10 mouse cellular contexts compared by ENCODE assay signal in genomic region chr9:58199381-58200269, GRCm38 (mm10). TPM values are rescaled to one million over a fixed set of nuclear protein-coding genes. Genes with fewer than 3 reads are reported as not detected.
DNase-seq lines count a peak whose midpoint lies in the region; ATAC-seq and TF ChIP-seq lines count a peak whose summit lies in the region.
"Had no signal": no experiment of that assay in that cellular context is flagged by ENCODE, and none has a peak within 500 bp of the region (broad histone marks: within the 10 kb centered on the region; RNA-seq: fewer than 3 reads in every experiment).

No protein-coding gene starts in this region.

- H3K36me3 ChIP-seq in heart, embryonic 11.5 days (ENCODE audit: control insufficient read depth, insufficient read depth, low read length): no peaks in the 10 kb centered on the region
- no peaks in the 10 kb centered on the region for H3K36me3 ChIP-seq in E14TG2a.4 (ENCODE audit: insufficient read depth, low read length)
- no peaks in the 10 kb centered on the region for H3K36me3 ChIP-seq in forebrain, embryonic 10.5 days (replicated peaks)
- H3K36me3 ChIP-seq in limb, embryonic 13.5 days: no peaks in the 10 kb centered on the region
- H3K36me3 ChIP-seq: liver, embryonic 15.5 days had no signal

- peaks cover 94% of the 10 kb centered on the region for H3K27me3 ChIP-seq in heart, embryonic 11.5 days (ENCODE audit: control insufficient read depth, insufficient read depth, low read length)
- peaks cover 93% of the 10 kb centered on the region for H3K27me3 ChIP-seq in E14TG2a.4 (ENCODE audit: insufficient read depth, low read length)
- peaks cover 100% of the 10 kb centered on the region for H3K27me3 ChIP-seq in forebrain, embryonic 10.5 days (ENCODE audit: poor library complexity, severe bottlenecking)
- peaks cover 94% of the 10 kb centered on the region for H3K27me3 ChIP-seq in limb, embryonic 13.5 days

- no peak overlapping the region for H3K27ac ChIP-seq in heart, embryonic 11.5 days (ENCODE audit: low read depth, low read length)
- H3K27ac ChIP-seq in forebrain, embryonic 10.5 days: peak overlapping the region; percentile 75
- H3K27ac ChIP-seq in limb, embryonic 13.5 days: no peak overlapping the region
- H3K27ac ChIP-seq: liver, embryonic 15.5 days had no signal

- H3K4me1 ChIP-seq in heart, embryonic 11.5 days (ENCODE audit: control insufficient read depth, insufficient read depth, low read length): peaks cover 33% of the 10 kb centered on the region
- H3K4me1 ChIP-seq in E14TG2a.4 (replicated peaks; ENCODE audit: low read depth, low read length): peaks cover 93% of the 10 kb centered on the region
- peaks cover 100% of the 10 kb centered on the region for H3K4me1 ChIP-seq in forebrain, embryonic 10.5 days
- H3K4me1 ChIP-seq in limb, embryonic 13.5 days: peaks cover 82% of the 10 kb centered on the region

- WGBS in heart, embryonic 11.5 days (ENCODE audit: insufficient replicate concordance): 1% methylated on average over 41 of the region's 41 CpGs
- 1% methylated on average over 41 of the region's 41 CpGs for WGBS in forebrain, embryonic 10.5 days
- 3% methylated on average over 41 of the region's 41 CpGs for WGBS in limb, embryonic 13.5 days

- peak overlapping the region; percentile 18 for H3K4me3 ChIP-seq in heart, embryonic 11.5 days (ENCODE audit: low read depth, low read length)
- peak overlapping the region; percentile 70 for H3K4me3 ChIP-seq in E14TG2a.4 (replicated peaks; ENCODE audit: low read length)
- H3K4me3 ChIP-seq in forebrain, embryonic 10.5 days: peak overlapping the region; percentile 50
- peak overlapping the region; percentile 36 for H3K4me3 ChIP-seq in limb, embryonic 13.5 days
- H3K4me3 ChIP-seq: erythroblast, embryonic 14.5 days; liver, embryonic 15.5 days had no signal

- no peak for DNase-seq in heart, postnatal 4 days
- peak; percentile 47 for DNase-seq in forebrain, embryonic 10.5 days (ENCODE audit: extremely low spot score, low spot score)
- DNase-seq in thymus, adult 18-20 months: no peak
- no peak for DNase-seq in urinary bladder, adult 18-20 months (ENCODE audit: low spot score in 2 of 2)

- no peaks in the 10 kb centered on the region for H3K9me3 ChIP-seq in heart, embryonic 11.5 days (replicated peaks; ENCODE audit: control insufficient read depth, low read length)
- peaks cover 14% of the 10 kb centered on the region for H3K9me3 ChIP-seq in E14TG2a.4 (ENCODE audit: low read length)
- H3K9me3 ChIP-seq in forebrain, embryonic 10.5 days: no peaks in the 10 kb centered on the region
- no peaks in the 10 kb centered on the region for H3K9me3 ChIP-seq in limb, embryonic 13.5 days
- H3K9me3 ChIP-seq: liver, embryonic 15.5 days had no signal

- no peak for TF ChIP-seq CTCF in E14TG2a.4 (conservative IDR thresholded peaks at IDR 0.05; ENCODE audit: low read length)

- H3K4me2 ChIP-seq in heart, embryonic 11.5 days: peak overlapping the region; percentile 42
- H3K4me2 ChIP-seq in limb, embryonic 13.5 days (replicated peaks): peak overlapping the region; percentile 64
- H3K4me2 ChIP-seq: liver, embryonic 15.5 days had no signal

- ATAC-seq in heart, embryonic 11.5 days (replicated peaks; ENCODE audit: insufficient number of reproducible peaks, low FRiP score, low TSS enrichment): no peak
- ATAC-seq in limb, embryonic 13.5 days (ENCODE audit: low FRiP score, low read depth): no peak
- ATAC-seq in frontal cortex, adult (ENCODE audit: low TSS enrichment): no peak

- no peak overlapping the region for H3K9ac ChIP-seq in heart, embryonic 11.5 days (ENCODE audit: low read depth, low read length)
- peak overlapping the region; percentile 39; the same call in 1 of the 2 replicates for H3K9ac ChIP-seq in limb, embryonic 13.5 days
- H3K9ac ChIP-seq: liver, embryonic 15.5 days had no signal

RNA-seq across cellular contexts. Expression of gene Islr, which starts 4.5 kb away (rescaled TPM):
- 5.5 and 6.2 TPM in 2 replicates for polyA plus RNA-seq in heart, embryonic 11.5 days (2014; fragmentation: Nextera tagmentation; extraction: Ambion mirVana)
- total RNA-seq in heart, postnatal 4 days (2021): 10 to 100 TPM; 25.4 to 31.0 TPM
- 4.0 and 4.6 TPM in 2 replicates for polyA plus RNA-seq in forebrain, embryonic 10.5 days (2016; fragmentation: Nextera tagmentation; extraction: Ambion mirVana)
- 207 and 210 TPM in 2 replicates for polyA plus RNA-seq in limb, embryonic 13.5 days (2015; fragmentation: Nextera tagmentation; extraction: Ambion mirVana)
- polyA plus RNA-seq: erythroblast, embryonic 14.5 days had no signal

RNA-seq across cellular contexts. Expression of gene Islr2, which starts 4.5 kb away (rescaled TPM):
- polyA plus RNA-seq in heart, embryonic 11.5 days (2014; fragmentation: Nextera tagmentation; extraction: Ambion mirVana): 0.19 and 0.27 TPM in 2 replicates
- under 1 TPM; 0.83 to 0.86 TPM for total RNA-seq in heart, postnatal 4 days (2021)
- 2.2 and 3.6 TPM in 2 replicates for polyA plus RNA-seq in forebrain, embryonic 10.5 days (2016; fragmentation: Nextera tagmentation; extraction: Ambion mirVana)
- polyA plus RNA-seq in limb, embryonic 13.5 days (2015; fragmentation: Nextera tagmentation; extraction: Ambion mirVana): 2.0 and 2.1 TPM in 2 replicates
- polyA plus RNA-seq: erythroblast, embryonic 14.5 days had no signal

RNA-seq across cellular contexts. Expression of gene Pml, which starts 50.0 kb away (rescaled TPM):
- 13.5 and 15.5 TPM in 2 replicates for polyA plus RNA-seq in heart, embryonic 11.5 days (2014; fragmentation: Nextera tagmentation; extraction: Ambion mirVana)
- total RNA-seq in heart, postnatal 4 days (2021): 10 to 100 TPM; 15.3 to 17.6 TPM
- polyA plus RNA-seq in forebrain, embryonic 10.5 days (2016; fragmentation: Nextera tagmentation; extraction: Ambion mirVana): 13.7 and 14.4 TPM in 2 replicates
- 15.3 and 18.2 TPM in 2 replicates for polyA plus RNA-seq in limb, embryonic 13.5 days (2015; fragmentation: Nextera tagmentation; extraction: Ambion mirVana)

RNA-seq across cellular contexts. Expression of gene Stoml1, which starts 53.3 kb away (rescaled TPM):
- 19.4 and 22.2 TPM in 2 replicates for polyA plus RNA-seq in heart, embryonic 11.5 days (2014; fragmentation: Nextera tagmentation; extraction: Ambion mirVana)
- total RNA-seq in heart, postnatal 4 days (2021): 10 to 100 TPM; 14.2 to 17.1 TPM
- polyA plus RNA-seq in forebrain, embryonic 10.5 days (2016; fragmentation: Nextera tagmentation; extraction: Ambion mirVana): 24.8 and 28.8 TPM in 2 replicates
- 44.2 and 45.6 TPM in 2 replicates for polyA plus RNA-seq in limb, embryonic 13.5 days (2015; fragmentation: Nextera tagmentation; extraction: Ambion mirVana)
- polyA plus RNA-seq: erythroblast, embryonic 14.5 days had no signal

Comparison
In these comparisons a context has a peak if more than half of its experiments do, and no peak if none do; other contexts are left out.
1. H3K4me3 ChIP-seq: peak in every context shown above with its lines; median percentile 70 in E14TG2a.4; 50 in forebrain, embryonic 10.5 days; 36 in limb, embryonic 13.5 days; 18 in heart, embryonic 11.5 days.
2. RNA of gene Islr, which starts 4.5 kb away (polyA plus RNA-seq): 207 to 210 TPM in limb, embryonic 13.5 days; 5.5 to 6.2 TPM in heart, embryonic 11.5 days and 4.0 to 4.6 TPM in forebrain, embryonic 10.5 days; every median in the first group is over 10 times any median in the second.